Mouse (Mus musculus): ENCODE measurements around the gene Lce1d.

DNA sequence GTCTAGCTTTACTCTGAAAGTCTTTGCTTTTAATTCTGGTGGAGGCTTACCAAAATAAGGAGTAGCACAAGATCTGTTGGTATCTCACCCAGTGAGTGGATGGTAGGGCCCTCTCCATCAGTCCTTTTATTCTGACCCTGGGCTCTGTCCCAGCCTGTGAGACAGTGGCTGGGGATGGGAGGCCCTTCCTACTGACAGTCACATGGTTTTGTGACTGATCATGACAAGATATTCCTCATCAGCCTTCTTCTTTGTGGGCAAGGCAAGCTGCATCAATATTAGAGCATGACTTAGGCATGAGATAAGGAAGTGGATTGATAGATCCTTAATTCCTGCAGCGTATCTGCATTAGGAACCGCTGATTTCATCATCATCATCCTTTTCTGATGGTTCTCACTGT is 22.0 kb upstream of the Lce1d start, which contains the start of gene Lce1e:
- TF ChIP-seq CTCF (IDR thresholded peaks at IDR 0.05; ENCODE audit: low read depth, low read length) = no peak
- TF ChIP-seq POLR2A (IDR thresholded peaks at IDR 0.05; ENCODE audit: extremely low read depth, insufficient read depth, low read length) = no peak

All from liver, adult 2 months (tissue).